Mouse (Mus musculus) frontal cortex, postnatal 14 days (tissue): ENCODE results near the gene Palm.

Experiments
- DNase-seq, 2 experiments: peaks; one replicate each; pipeline ENCODE4 v3.0.0; 2022; ENCODE audit warnings: low spot score in 2 of 2

Palm gene

GRCm38 (mm10) chr10:79798289-79798928, 5.0 kb downstream of the Palm start:
- no peak for DNase-seq

- no peak for DNase-seq
Measured at GRCm38 (mm10) chr10:79800508-79800907, 7.1 kb downstream of the Palm start.

GRCm38 (mm10) chr10:79801837-79802236, 8.5 kb downstream of the Palm start:
- no peak for DNase-seq

GRCm38 (mm10) chr10:79802331-79802971, 9.1 kb downstream of the Palm start:
- DNase-seq: no peak

- peak; percentile 90 to 92 for DNase-seq
Measured at GRCm38 (mm10) chr10:79803716-79804323, 10.4 kb downstream of the Palm start.

GRCm38 (mm10) chr10:79805636-79806035, 12.3 kb downstream of the Palm start:
- DNase-seq: no peak

- DNase-seq: no peak
Measured at GRCm38 (mm10) chr10:79806331-79806730, 13.0 kb downstream of the Palm start.

GRCm38 (mm10) chr10:79806972-79807371, 13.6 kb downstream of the Palm start:
- no peak for DNase-seq

GRCm38 (mm10) chr10:79807826-79808225, 14.5 kb downstream of the Palm start:
- no peak for DNase-seq

GRCm38 (mm10) chr10:79808728-79809127, 15.4 kb downstream of the Palm start:
- no peak for DNase-seq

- peak; percentile 72 to 87 for DNase-seq
Measured at GRCm38 (mm10) chr10:79811736-79812637, 18.6 kb downstream of the Palm start.

GRCm38 (mm10) chr10:79814271-79814842, 21.0 kb downstream of the Palm start:
- DNase-seq: no peak

GRCm38 (mm10) chr10:79815671-79816494, 22.5 kb downstream of the Palm start:
- DNase-seq: no peak

GRCm38 (mm10) chr10:79817111-79817510, 23.7 kb downstream of the Palm start:
- DNase-seq: no peak

- no peak for DNase-seq
Measured at GRCm38 (mm10) chr10:79818225-79818624, 24.9 kb downstream of the Palm start.

- DNase-seq: no peak
Measured at GRCm38 (mm10) chr10:79819606-79820005, 26.2 kb downstream of the Palm start.

GRCm38 (mm10) chr10:79820277-79820676, 26.9 kb downstream of the Palm start:
- no peak for DNase-seq

GRCm38 (mm10) chr10:79820782-79821181, 27.4 kb downstream of the Palm start, which contains the start of gene Misp:
Gene Misp, plus strand, starts transcription at chr10:79820989.
- no peak for DNase-seq

- DNase-seq: no peak
Measured at GRCm38 (mm10) chr10:79821731-79822130, 28.4 kb downstream of the Palm start.

- no peak for DNase-seq
Measured at GRCm38 (mm10) chr10:79822372-79822771, 29.0 kb downstream of the Palm start.

- DNase-seq: no peak
Measured at GRCm38 (mm10) chr10:79823011-79823410, 29.6 kb downstream of the Palm start.
